Mouse (Mus musculus): ENCODE results near the gene Tle3.

DNA sequence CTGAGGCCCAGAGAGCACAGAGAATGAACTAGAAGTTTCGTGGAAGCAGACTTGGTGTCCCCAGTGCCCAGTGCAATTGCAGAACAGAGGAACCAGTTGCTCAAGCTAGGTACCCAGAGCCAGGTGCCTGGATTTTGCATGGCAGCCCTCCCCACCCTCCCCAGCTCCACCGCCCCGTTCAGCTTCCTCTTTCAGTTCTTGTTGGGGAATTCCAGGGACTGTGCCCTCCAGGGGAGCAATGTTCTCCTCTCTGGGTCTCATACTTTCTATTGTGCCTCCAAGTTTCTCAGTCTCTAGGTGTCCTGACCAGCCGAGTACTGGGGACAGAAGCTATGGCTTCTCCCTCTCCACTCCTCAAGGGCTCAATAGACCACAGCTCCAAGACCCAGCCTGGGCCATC lies 59.7 kb downstream of the Tle3 start:
- TF ChIP-seq MYOG (IDR thresholded peaks at IDR 0.05; ENCODE audit: control insufficient read depth, extremely low read depth, insufficient read length) (no peak), CEBPB (IDR thresholded peaks at IDR 0.05; ENCODE audit: low read depth) (no peak), MAX (IDR thresholded peaks at IDR 0.05) (no peak)
